Mouse (Mus musculus) urinary bladder, adult 2 months (tissue): ENCODE data around the gene Gdpd3. TPM values are rescaled to one million over a fixed set of nuclear protein-coding genes. Genes with fewer than 3 reads are reported as not detected.
"Not testable (repeated sequence)": the region's sequence is repeated elsewhere in the genome, so short reads cannot be mapped to it uniquely, and the experiment has no call there.

ENCODE experiments used
- DNase-seq: peaks from one replicate; pipeline ENCODE4 v3.0.0; 2022; ENCODE audit warnings: low spot score
- polyA plus RNA-seq: library from polyadenylated mRNA; depleted of rRNA; stranded (reverse); fragments of >200 nt; gene quantifications from 2 replicates; pipeline ENCODE4 v1.2.3, GENCODE M21; 2012; rRNA removed

The Gdpd3 gene
- polyA plus RNA-seq, result 15.7 and 28.5 TPM in 2 replicates

DNA sequence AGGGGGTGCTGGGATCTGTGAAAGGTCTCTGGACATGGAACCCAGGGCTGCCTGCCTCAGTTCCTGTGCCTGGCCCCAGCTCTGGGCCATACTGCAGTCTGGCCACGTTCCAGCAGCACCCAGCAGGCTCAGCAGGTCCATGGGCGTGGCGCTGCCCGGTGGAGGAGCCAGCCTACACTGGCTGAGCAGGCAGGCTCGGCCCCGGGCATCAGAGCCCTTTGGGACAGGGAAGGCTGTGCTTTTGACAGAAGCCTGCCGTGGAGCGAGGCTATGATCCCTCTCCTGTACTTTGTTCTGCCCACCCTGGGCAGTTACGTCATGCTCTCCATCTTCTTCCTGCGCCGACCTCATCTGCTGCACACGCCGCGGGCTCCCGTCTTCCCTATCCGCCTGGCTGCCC lies at the start of gene Gdpd3:
Gene Gdpd3 (plus strand): TSS at position 134 of the 400 bp plus-strand sequence.
- no peak for DNase-seq

DNA sequence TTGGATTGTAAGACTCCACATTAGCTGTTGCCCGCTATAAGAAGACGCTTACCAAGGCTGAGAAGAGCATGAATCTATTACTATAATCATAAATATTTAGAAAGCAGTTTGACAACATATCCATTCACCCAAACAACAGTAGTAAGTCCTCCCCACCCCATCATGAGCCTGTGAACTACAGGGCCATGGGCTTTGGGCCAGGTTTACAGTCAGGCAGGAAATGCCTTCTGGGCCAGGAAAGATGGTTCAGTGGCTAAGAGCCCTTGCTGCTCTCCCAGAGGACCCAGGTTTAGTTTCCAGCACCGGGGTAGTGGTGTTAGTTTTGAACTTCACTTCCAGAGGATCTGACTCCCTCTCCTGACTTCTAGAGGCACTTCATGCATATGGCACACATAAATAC lies 48.6 kb upstream of the Gdpd3 start:
- no peak for DNase-seq

DNA sequence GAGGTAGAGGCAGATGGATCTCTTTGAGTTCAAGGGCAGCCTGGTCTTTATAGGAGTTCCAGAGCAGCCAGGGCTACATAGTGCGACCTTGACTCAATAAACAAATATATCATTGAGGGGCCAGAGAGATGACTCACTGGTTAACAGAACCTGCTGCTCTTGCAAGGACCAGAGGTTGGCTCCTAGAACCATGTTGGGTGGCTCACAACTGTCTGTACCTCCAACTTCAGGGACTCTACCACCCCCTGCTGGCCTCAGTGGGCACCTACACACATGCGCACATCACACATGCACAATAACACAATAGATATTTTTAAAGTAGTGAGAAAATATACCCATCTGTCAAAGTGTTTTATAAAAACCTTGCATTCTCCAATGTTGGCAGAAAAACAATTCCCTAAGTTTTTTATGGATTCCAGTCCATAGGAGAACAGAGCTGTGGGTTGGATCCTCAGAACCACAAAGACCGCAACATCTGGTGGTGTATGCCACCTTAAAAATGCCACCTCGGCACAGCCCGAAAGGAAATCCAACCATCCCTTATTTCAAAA lies 47.3 kb upstream of the Gdpd3 start:
- no peak for DNase-seq

DNA sequence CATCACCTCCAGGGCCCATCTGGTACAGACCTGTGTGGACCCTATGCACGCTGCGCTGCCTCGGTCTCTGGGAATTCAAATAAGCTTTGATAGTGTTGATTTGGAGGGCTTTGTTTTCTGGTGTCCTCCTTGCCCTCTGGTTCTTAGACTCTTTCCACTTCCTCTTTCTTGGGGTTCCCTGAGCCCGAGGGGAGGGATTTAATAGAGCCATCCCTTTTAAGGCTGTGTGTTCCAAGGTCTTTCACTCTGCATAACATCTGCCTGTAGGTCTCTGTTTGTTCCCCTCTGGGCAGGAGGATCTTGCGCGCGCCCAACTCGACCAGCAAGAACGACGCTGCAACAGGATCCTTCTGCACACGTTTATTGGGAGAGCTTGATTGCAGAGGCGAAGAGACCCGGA lies 44.5 kb upstream of the Gdpd3 start:
- DNase-seq, result no peak

DNA sequence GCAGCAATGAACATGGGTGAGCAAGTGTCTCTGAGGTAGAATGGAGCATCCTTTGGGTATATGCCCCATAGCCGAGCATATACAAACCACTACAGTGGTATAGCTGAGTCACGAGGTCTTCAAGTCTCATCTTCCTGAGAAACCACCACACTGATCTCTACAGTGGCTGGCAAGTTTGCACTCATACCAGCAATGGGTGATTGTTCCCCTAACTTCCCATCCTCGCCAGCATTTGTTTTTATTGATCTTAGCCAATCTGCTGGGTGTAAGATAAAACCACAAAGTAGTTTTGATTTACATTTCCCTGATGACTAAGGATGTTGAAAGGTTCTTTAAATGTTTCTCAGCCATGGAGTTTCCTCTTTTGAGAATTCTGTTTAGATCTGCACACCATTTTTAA lies 41.1 kb upstream of the Gdpd3 start:
- no peak for DNase-seq

DNA sequence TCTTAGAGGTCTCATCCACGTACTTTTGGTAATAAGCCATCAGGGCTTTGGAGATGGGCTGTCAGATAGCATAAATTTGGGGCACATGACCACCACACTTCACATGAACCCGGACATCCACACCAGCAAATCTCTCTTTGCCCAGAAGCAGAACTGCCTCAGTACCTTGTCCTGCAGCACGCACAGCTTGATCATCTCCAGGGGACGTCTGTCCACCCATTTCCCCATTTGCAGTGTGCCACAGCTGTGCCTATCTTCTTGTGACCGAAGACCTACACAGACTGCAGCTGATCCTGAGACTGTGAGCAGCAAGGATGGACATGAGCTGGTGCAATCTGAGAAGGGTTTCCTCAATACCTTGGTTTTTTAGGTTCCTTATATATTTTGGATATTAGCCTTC lies 40.5 kb upstream of the Gdpd3 start:
- no peak for DNase-seq

DNA sequence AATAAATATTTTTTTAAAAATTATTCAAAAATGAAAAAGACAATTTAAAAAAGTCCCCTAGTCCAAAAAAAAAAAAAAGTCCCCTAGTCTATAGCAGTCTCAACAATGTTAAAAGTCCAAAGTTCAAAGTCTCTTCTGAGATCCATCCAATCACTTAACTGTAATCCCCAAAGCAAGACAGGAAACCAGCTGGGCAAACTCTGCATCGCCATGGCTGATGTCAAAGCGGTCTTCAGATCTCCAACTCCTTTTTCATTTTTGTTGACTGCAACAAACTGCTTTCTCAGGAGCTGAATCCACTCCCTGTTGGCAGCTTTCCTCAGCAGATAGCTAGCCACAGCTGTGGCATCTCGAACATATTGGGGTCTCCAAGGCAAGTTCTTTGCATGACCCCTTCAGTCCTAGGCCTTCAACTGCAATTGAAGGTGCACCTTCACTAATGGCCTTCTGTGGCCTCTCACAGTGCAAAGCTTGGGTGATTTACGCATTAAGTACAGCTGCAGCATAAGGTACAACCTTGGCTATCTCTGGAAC lies 35.8 kb upstream of the Gdpd3 start:
- not testable (repeated sequence) for DNase-seq

DNA sequence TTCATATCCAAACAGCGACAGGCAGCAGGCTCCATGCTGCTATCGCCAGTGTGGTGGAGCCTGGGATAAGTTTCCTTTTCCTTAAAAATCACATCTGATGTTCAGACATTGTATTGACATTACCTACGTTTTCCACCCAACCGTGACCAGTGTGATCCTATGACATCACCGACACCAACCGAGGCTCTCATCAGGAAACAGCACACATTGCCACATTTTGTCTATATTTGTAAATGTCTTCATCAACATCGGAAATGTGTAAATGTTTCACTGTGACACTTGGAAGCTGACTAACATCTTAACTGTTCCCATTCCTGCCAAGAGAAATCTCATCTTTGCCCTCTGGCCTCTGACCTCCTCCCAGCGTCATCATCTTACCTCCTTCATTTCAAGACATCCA lies 30.0 kb upstream of the Gdpd3 start:
- no peak for DNase-seq

DNA sequence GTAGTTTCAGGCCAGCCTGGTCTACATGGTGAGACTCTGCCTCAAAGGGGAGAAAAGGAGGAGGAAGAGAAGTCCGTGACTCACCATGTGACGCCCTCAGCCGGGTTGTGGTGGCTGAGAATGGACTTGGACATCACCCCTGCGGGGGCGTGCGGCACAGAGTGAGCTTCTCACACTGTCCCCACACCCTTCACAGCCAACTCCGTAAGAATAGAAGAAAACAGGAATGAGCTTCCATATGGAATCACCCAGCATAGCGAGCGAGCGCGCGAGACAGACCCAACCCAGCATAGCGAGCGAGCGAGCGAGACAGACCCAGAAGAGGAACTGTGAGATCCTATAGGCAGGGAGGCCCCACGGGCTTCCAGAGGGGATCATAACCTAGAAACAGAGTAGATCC lies 26.6 kb upstream of the Gdpd3 start:
- DNase-seq, result no peak

DNA sequence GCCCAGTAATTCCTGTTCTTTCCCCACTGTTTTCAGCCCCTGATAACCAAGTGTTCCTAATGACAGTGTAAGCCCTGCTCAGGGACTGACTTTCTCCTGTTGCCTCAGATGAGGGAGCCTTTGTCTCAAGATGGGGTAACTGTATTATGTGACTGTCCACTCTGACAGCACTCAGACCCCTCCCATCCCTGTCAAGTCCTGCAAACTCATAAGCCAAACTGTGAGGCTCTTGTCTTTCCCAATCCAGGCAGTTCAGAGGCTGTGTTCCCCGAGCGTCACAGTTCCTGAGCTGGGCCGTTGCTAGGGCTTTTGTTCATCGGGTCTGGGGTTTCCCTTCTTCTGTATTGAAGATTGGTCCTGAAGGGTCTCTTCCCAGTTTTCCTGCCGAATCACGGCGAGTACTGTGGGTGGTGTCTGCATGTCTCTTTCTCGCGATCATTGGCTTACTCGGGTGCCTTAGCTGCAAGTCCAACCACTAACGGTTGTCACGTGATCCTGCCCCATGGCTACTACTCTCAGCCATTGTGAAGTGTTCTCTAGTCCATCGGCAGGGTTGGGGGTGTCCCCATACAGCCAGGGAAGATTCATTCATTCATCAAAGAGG lies 25.9 kb upstream of the Gdpd3 start:
- no peak for DNase-seq

DNA sequence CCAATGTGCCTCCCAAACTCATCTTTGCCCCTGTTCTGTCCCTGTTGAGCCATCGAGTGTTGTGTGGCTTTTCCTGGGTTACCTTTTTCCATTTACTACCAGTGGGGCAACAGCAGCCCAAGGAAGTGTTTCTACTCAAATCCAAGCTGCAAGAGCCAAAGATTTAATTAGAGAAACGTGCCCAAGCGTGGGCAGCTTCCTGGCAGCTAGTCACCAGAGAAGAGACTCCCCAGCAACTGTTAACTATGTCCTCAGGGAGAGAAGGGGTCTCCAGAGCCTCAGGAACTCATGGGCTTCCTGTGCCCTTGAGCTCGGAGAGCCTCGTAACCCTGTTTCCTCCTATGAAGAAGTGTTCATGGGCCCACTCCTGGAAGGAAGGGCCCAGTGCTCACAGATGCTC lies 25.2 kb upstream of the Gdpd3 start:
- DNase-seq, result no peak

DNA sequence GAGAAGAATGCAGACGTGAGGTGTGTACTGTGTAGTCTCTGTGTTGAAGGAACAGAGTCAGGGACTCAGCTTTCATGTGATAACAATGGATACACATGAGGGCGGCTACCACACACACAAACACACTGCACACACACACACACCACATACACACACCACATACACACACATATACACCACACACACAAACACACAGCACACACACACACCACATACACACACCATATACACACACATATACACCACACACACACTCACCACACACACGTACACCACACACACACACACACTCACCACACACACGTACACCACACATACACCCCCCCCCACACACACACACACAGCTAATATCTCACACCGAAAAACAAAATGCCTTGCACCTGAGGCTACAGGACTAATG lies 24.7 kb upstream of the Gdpd3 start:
- DNase-seq, result no peak

DNA sequence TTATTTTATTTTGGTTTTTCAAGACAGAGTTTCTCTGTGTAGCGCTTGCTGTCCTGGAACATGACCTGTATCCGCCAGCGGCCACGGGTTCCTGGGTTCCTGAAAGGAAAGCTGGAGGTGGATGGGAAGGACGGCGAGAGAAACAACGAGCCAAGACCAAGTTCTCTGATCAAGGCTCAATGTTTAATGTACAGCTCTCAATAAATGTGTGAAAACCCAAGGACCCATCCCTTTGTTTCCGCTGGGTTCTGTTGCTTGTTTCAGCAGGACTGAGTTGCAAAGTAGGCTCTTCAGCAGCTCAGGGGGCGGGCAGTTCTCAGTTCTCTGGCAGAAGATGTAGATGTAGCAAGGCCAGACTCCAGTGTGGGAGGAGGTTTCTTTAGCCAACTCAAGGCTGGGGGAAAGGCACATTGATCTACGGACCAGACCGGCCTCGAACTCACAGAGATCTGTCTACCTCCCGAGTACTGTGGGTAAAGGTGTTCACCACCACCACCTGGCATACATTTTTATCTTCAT lies 24.1 kb upstream of the Gdpd3 start:
- DNase-seq, result no peak

DNA sequence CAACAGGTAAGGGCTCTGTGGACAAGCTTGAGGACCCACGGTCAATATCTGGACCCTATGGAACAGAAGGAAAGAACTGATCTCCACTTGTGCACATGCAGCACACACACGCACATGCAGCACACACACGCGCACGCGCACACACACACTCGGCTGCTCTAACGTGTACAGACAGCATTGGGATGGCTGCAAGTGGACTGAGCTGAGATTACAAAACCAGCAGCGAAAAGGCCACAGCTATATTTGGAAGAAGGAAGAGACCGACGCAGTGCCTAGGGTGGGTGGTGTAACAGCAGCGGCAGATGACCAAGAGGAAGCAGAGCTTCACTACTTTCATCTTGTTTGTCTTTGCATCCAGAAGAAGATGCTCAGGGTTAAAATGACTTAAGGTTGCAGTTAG lies 20.1 kb upstream of the Gdpd3 start:
- DNase-seq, result no peak

DNA sequence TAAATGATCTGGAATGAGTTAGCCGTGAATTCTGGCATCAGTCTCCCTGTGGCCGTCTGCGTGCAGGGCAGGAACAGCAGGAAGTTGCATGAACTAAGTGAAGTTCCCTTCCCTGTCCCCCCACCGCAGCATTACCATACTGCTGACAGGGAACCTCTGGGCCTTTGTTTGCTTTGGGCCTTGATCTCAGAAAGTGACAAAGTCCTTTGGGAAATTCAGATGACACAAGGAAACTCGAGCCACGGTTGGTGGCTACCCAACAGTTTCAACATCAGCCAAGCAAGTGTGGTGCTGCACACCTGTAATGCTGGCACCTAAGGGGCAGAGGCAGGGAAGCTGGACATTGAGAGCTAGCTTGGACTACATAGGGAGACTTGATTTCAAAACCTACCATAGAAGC lies 19.3 kb upstream of the Gdpd3 start:
- DNase-seq, result no peak

DNA sequence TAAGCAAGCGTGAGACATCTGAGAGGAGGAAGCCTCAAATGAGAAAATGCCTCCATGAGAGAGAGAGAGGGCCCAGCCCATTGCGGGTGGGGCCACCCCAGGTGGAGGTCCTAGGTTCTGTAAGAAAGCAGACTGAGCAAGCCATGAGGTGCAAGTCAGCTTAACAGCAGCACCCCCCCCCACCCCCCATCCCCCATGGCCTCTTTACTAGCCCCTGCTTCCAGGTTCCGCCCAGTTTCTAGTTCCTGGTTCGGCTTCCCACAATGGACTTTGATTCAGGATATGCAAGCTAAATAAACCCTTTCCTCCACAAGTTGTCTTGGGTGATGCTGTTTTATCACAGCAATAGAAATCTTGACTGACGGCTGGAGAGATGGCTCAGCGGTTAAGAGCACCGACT lies 17.3 kb upstream of the Gdpd3 start:
- DNase-seq, result no peak

DNA sequence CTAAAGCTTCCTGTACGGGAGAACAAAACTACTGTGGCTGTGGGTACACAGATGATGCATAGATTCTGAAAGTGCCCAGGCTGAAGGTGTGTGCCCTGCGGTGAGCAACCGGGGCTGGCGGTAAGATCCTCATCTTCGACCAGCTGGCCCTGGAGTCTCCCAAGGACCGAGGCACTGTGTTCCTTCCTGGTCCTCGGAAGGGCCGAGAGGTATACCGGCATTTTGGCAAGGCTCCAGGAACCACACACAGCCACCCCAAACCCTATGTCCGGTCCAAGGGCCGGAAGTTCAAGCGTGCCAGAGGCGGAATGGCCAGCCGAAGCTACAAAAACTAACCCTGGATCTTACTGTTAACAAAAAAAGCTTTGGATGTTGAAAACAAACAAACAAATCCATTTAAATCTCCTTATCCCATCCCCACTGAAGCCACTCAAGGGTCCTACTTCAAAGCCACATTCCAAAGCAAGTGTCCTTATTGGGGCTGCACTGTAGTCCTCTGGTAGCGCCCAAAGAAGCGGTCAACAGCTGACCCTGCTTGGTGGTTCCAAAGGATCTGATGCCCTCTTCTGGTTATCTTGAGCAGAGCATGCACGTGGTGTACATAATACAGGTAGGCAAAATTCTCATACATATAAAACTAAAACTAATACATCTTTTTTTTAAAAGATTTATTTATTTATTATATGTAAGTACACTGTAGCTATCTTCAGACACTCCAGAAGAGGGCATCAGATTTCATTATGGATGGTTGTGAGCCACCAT lies 16.4 kb upstream of the Gdpd3 start:
- no peak for DNase-seq

DNA sequence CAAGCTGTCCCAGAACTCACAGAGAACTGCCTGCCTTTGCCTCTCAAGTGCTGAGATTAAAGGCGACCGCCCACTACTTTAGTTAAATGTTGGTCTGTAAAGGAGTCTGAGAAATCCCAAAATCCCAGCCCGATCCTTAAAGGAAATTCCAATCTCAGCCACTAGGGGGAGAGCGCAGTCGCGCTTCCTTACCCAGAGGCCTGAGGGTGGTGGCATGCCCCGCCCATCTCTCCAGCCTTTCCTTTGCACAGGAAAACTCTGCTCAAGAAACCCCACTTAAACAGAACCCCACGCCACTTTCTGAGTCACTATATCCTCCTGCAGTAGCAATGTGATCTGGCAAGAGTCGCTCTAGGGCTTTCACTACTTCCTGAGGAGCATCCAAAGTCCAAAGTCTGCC lies 11.3 kb upstream of the Gdpd3 start:
- no peak for DNase-seq

DNA sequence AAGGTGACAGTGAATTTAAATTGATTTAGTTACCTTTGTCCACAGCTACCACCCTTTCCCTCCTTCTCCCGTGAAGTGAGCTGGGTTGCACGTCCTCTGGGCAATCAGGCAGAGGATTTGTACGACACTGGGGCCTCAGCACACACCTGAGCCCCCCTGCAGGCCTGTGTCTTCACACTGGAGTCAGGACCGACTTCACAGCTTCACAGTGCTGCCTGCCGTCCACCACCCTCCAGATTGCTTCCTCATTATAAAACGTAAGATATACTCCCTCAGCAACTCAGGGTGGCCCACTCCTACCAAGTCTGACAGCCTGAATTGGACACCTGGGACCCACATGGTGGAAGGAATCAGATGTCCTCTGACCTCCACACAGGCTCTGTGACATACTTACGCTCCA lies 7.6 kb upstream of the Gdpd3 start:
- no peak for DNase-seq

DNA sequence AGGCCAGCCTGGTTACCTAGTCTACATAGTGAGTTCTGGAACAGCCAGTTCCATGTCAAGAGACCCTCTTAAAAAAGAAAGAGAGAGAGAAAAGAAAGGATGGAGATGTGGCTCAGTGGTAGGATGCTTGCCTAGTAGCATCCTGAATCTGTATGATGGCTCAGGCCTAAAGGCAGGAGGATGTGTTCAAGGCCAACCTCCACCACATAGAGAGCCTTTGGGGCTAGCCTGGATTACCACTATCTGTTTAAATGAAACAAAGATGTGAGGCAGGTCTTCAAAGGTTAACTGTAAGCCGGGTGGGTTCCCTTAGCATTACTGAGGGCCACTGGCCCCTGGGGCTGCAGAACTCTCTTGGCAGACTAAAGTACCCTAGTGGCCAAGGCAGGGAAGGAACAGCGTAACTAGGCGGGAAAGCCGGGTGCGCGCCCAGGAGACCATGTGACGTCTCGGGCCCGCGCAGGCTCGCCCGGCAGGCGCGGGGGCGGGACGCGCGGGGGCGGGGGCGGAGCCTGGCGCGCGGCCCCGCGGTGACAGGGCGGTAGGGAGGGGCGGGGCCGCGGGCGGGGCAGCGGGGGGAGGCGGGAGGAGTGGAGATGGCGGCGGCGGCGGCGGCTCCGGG lies 7.0 kb upstream of the Gdpd3 start, which contains the start of gene Mapk3:
Gene Mapk3 (plus strand): TSS at position 552 of the 622 bp plus-strand sequence.
- DNase-seq, result peak; percentile 76

DNA sequence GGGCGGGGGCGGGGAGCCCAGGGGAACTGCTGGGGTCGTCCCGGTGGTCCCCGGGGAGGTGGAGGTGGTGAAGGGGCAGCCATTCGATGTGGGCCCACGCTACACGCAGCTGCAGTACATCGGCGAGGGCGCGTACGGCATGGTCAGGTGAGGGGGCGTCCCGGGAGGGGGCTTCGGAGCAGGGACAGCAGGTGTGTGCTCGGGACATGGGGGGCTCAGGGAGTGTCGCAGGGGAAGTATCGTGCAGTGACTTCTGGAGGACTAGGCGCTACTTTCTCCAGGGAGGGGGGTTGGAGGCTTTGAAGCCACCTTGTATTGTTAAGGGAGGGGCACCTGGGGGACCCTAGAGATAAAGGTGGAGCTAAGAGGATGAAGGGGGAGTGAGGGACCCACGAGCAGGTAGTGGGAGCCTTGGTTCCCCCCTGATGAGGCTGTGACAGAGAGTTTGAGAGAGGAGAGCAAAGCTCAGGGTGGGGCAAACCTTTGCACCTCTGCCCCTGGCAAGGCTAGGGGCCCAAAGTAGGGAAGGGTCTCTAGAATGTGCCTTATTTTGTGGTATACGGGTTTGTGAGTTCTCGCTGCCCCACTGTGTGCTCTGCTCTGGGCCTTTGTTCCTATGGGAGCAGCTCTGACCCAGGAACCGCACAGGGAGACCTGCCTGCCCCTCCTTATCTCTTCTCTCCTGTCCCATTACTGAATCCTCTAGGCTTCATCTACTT lies 6.3 kb upstream of the Gdpd3 start:
- DNase-seq, result no peak

DNA sequence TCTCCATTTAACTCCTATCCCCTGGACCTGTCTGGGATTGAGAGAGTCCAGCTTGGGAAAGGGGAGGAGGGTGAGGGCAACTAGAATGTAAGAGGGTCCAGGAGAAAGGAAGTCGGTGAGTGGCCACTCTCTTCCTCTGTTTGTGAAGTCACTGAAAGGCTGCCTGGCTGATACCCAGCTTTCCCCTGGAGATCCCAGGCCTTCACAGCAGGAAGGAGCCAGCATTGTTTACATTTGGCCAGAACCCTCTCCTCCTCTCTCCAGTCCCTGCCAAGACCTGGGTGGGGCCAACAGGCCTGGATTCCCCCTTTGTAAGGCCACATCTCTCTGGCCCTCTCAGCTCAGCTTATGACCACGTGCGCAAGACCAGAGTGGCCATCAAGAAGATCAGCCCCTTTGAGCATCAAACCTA lies 5.7 kb upstream of the Gdpd3 start:
- DNase-seq, result no peak
